Mouse (Mus musculus) myocyte (in vitro differentiated cells): ENCODE measurements at regions not wholly inside any gene's neighbourhood (a gene's known extent, or its start where the extent isn't known, plus 50 kb on each side); places are given as distances from the start of the nearest gene placed in this dataset.

ENCODE experiments used
- CEBPB ChIP-seq: IDR thresholded peaks from 2 replicates; pipeline ENCODE4 v1.6.1; 2011; ENCODE audit warnings: mild to moderate bottlenecking, moderate library complexity; ENCODE audit not compliant: poor library complexity, insufficient read depth, severe bottlenecking
- E2F4 ChIP-seq: IDR thresholded peaks from one replicate; pipeline ENCODE4 v1.6.1; 2011; ENCODE audit warnings: mild to moderate bottlenecking, control low read depth, moderate library complexity; ENCODE audit not compliant: insufficient read depth
- MAX ChIP-seq: IDR thresholded peaks from one replicate; pipeline ENCODE4 v1.6.1; 2011; ENCODE audit warnings: low read depth, mild to moderate bottlenecking, control low read depth
- POLR2A ChIP-seq: IDR thresholded peaks from one replicate; pipeline ENCODE4 v1.6.1; 2011; ENCODE audit warnings: low read depth, mild to moderate bottlenecking, control low read depth, moderate library complexity; ENCODE audit not compliant: insufficient read length
- POLR2AphosphoS2 ChIP-seq: IDR thresholded peaks from one replicate; pipeline ENCODE4 v1.6.1; 2011; ENCODE audit warnings: low read depth, control low read depth; ENCODE audit not compliant: insufficient read length
- TCF12 ChIP-seq: IDR thresholded peaks from one replicate; pipeline ENCODE4 v1.6.1; 2011; ENCODE audit warnings: mild to moderate bottlenecking, control low read depth; ENCODE audit not compliant: poor library complexity, insufficient read depth, severe bottlenecking
- USF1 ChIP-seq: IDR thresholded peaks from one replicate; pipeline ENCODE4 v1.6.1; 2011; ENCODE audit warnings: low read depth, mild to moderate bottlenecking, control low read depth, moderate library complexity

- TF ChIP-seq POLR2A (no peak), MAX (no peak), CEBPB (no peak), USF1 (no peak), POLR2AphosphoS2 (no peak), TCF12 (no peak), E2F4 (no peak)
Observed at GRCm38 (mm10) chr2:12746856-12747255, 177.0 kb upstream of the Pter start.
